Mouse (Mus musculus): Measurements from ENCODE around the gene Nt5c.

DNA sequence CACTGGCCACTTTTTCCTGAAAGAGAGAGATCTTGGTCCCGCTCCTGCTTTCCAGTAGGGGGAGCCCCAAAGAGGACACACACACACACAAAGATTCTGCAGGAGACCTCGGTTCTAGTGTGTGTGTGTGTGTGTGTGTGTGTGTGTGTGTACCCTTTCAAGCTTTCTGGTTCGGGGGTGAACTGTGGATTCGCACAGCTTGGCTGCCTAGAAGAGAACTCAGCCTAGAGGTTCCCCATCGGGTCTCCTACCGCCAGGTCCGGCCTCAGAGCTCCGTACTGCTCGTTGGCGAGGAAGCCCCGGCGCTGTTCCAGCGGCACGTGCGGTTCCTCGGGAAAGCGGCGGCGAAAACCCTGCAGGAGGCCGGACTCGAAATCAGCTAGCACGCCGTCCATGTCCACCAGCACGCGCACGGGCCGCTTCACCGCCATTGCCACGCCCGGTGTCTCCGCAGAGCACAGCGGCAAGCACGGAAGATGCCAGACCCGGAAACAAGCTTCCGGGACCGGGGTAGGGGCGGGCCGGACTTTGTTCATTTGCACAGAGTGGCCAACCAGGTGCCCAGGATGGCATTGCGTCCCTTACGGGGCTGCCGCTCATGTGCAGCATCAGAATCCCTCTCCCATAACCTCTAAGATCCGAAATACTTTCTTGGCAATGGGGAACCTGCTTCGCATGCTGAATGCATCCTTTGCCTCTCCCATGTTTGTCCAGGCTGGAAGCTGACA, at the start of gene Nt5c:
- TF ChIP-seq TAL1 (IDR thresholded peaks at IDR 0.05; ENCODE audit: low read length) = no peak
- no peak for TF ChIP-seq GATA1 (IDR thresholded peaks at IDR 0.05; ENCODE audit: low read length)

All from erythroblast, embryonic 14.5 days (primary cell).